Mouse (Mus musculus): ENCODE measurements at regions not wholly inside any gene's neighbourhood (a gene's known extent, or its start where the extent isn't known, plus 50 kb on each side); places are given as distances from the start of the nearest gene placed in this dataset.

- no peak for DNase-seq (ENCODE audit: low spot score in 2 of 2)
Measured at GRCm38 (mm10) chr7:134436917-134437316, 51.5 kb upstream of the D7Ertd443e start.

- DNase-seq (ENCODE audit: low spot score in 2 of 2): no peak
Measured at GRCm38 (mm10) chr7:134439281-134439680, 53.8 kb upstream of the D7Ertd443e start.

GRCm38 (mm10) chr7:134445008-134445806, 59.7 kb upstream of the D7Ertd443e start:
- no peak for DNase-seq (ENCODE audit: low spot score in 2 of 2)

GRCm38 (mm10) chr7:134447648-134448202, 62.3 kb upstream of the D7Ertd443e start:
- no peak for DNase-seq (ENCODE audit: low spot score in 2 of 2)

GRCm38 (mm10) chr7:134448831-134449230, 63.4 kb upstream of the D7Ertd443e start:
- DNase-seq (ENCODE audit: low spot score in 2 of 2): no peak

- peak; percentile 24 to 30 for DNase-seq (ENCODE audit: low spot score in 2 of 2)
Measured at GRCm38 (mm10) chr7:134462677-134463076, 77.2 kb upstream of the D7Ertd443e start.

- DNase-seq (ENCODE audit: low spot score in 2 of 2): no peak
Measured at GRCm38 (mm10) chr7:134463380-134463779, 77.9 kb upstream of the D7Ertd443e start.

GRCm38 (mm10) chr7:134467216-134467615, 81.8 kb upstream of the D7Ertd443e start:
- DNase-seq (ENCODE audit: low spot score in 2 of 2): no peak

- no peak for DNase-seq (ENCODE audit: low spot score in 2 of 2)
Measured at GRCm38 (mm10) chr7:134471286-134471685, 85.8 kb upstream of the D7Ertd443e start.

GRCm38 (mm10) chr7:134491326-134491725, 105.9 kb upstream of the D7Ertd443e start:
- DNase-seq (ENCODE audit: low spot score in 2 of 2): no peak

GRCm38 (mm10) chr7:134497219-134497618, 111.8 kb upstream of the D7Ertd443e start:
- no peak for DNase-seq (ENCODE audit: low spot score in 2 of 2)

- no peak for DNase-seq (ENCODE audit: low spot score in 2 of 2)
Measured at GRCm38 (mm10) chr7:134497870-134498269, 112.4 kb upstream of the D7Ertd443e start.

GRCm38 (mm10) chr7:134498716-134499115, 113.3 kb upstream of the D7Ertd443e start:
- DNase-seq (ENCODE audit: low spot score in 2 of 2): peak; percentile 45 to 52

- DNase-seq (ENCODE audit: low spot score in 2 of 2): no peak
Measured at GRCm38 (mm10) chr7:134499429-134499828, 114.0 kb upstream of the D7Ertd443e start.

- no peak for DNase-seq (ENCODE audit: low spot score in 2 of 2)
Measured at GRCm38 (mm10) chr7:134500210-134500609, 114.7 kb upstream of the D7Ertd443e start.

GRCm38 (mm10) chr7:134501079-134501478, 115.6 kb upstream of the D7Ertd443e start:
- no peak for DNase-seq (ENCODE audit: low spot score in 2 of 2)

GRCm38 (mm10) chr7:134510333-134510928, 125.0 kb upstream of the D7Ertd443e start:
- DNase-seq (ENCODE audit: low spot score in 2 of 2): no peak

GRCm38 (mm10) chr7:134519372-134519975, 134.0 kb upstream of the D7Ertd443e start:
- DNase-seq (ENCODE audit: low spot score in 2 of 2): no peak

GRCm38 (mm10) chr7:134523897-134524296, 138.4 kb upstream of the D7Ertd443e start:
- no peak for DNase-seq (ENCODE audit: low spot score in 2 of 2)

- no peak for DNase-seq (ENCODE audit: low spot score in 2 of 2)
Measured at GRCm38 (mm10) chr7:134525041-134525440, 139.6 kb upstream of the D7Ertd443e start.

GRCm38 (mm10) chr7:134525461-134525860, 140.0 kb upstream of the D7Ertd443e start:
- DNase-seq (ENCODE audit: low spot score in 2 of 2): no peak

GRCm38 (mm10) chr7:134527351-134527750, 141.9 kb upstream of the D7Ertd443e start:
- DNase-seq (ENCODE audit: low spot score in 2 of 2): peak; percentile 23 to 24
